Mouse (Mus musculus): ENCODE results near the gene Tmem270. TPM values are rescaled to one million over a fixed set of nuclear protein-coding genes. Genes with fewer than 3 reads are reported as not detected.

The Tmem270 gene
- polyA plus RNA-seq, 1 experiment, result not detected

- Histone ChIP-seq H3K27me3 (ENCODE audit: control insufficient read depth, insufficient read depth, insufficient read length) (no peaks in the 10 kb centered on the region), H3K36me3 (ENCODE audit: control insufficient read depth, insufficient read depth) (no peaks in the 10 kb centered on the region), H3K4me3 (ENCODE audit: insufficient read depth, poor library complexity, severe bottlenecking) (no peak overlapping the region), H3ac (ENCODE audit: control insufficient read depth, insufficient read length, low read depth) (no peak overlapping the region), H3K79me3 (ENCODE audit: low read depth) (no peaks in the 10 kb centered on the region), H3K79me2 (ENCODE audit: control insufficient read depth, insufficient read depth) (no peaks in the 10 kb centered on the region)
- TF ChIP-seq CEBPB (IDR thresholded peaks at IDR 0.05; ENCODE audit: low read depth), result no peak
- TF ChIP-seq CTCF (IDR thresholded peaks at IDR 0.05; ENCODE audit: control insufficient read depth, insufficient read depth, insufficient read length), result no peak
- no peak for TF ChIP-seq MYOD1 (IDR thresholded peaks at IDR 0.05; ENCODE audit: control insufficient read depth, insufficient read length, low read depth)
- TF ChIP-seq MYOG (IDR thresholded peaks at IDR 0.05; ENCODE audit: control insufficient read depth, extremely low read depth, insufficient read length), result no peak
- TF ChIP-seq FOSL1 (IDR thresholded peaks at IDR 0.05; ENCODE audit: insufficient read depth, low read length, poor library complexity, severe bottlenecking), result no peak
- no peak for TF ChIP-seq MAX (IDR thresholded peaks at IDR 0.05)
- no peak for TF ChIP-seq USF1 (IDR thresholded peaks at IDR 0.05; ENCODE audit: low read depth)
Observed at GRCm38 (mm10) chr5:134913352-134913751, 6.8 kb upstream of the Tmem270 start.

GRCm38 (mm10) chr5:134911901-134912300 lies 5.4 kb upstream of the Tmem270 start:
- TF ChIP-seq USF1 (IDR thresholded peaks at IDR 0.05; ENCODE audit: low read depth) (no peak), MYOD1 (IDR thresholded peaks at IDR 0.05; ENCODE audit: control insufficient read depth, insufficient read length, low read depth) (no peak), CTCF (IDR thresholded peaks at IDR 0.05; ENCODE audit: control insufficient read depth, insufficient read depth, insufficient read length) (no peak), MYOG (IDR thresholded peaks at IDR 0.05; ENCODE audit: control insufficient read depth, extremely low read depth, insufficient read length) (no peak), CEBPB (IDR thresholded peaks at IDR 0.05; ENCODE audit: low read depth) (no peak), FOSL1 (IDR thresholded peaks at IDR 0.05; ENCODE audit: insufficient read depth, low read length, poor library complexity, severe bottlenecking) (no peak), MAX (IDR thresholded peaks at IDR 0.05) (no peak)
- no peaks in the 10 kb centered on the region for H3K79me3 ChIP-seq (ENCODE audit: low read depth)
- H3ac ChIP-seq (ENCODE audit: control insufficient read depth, insufficient read length, low read depth), result no peak overlapping the region
- no peak overlapping the region for H3K4me3 ChIP-seq (ENCODE audit: insufficient read depth, poor library complexity, severe bottlenecking)
- H3K36me3 ChIP-seq (ENCODE audit: control insufficient read depth, insufficient read depth), result no peaks in the 10 kb centered on the region
- no peaks in the 10 kb centered on the region for H3K27me3 ChIP-seq (ENCODE audit: control insufficient read depth, insufficient read depth, insufficient read length)
- no peaks in the 10 kb centered on the region for H3K79me2 ChIP-seq (ENCODE audit: control insufficient read depth, insufficient read depth)

DNA sequence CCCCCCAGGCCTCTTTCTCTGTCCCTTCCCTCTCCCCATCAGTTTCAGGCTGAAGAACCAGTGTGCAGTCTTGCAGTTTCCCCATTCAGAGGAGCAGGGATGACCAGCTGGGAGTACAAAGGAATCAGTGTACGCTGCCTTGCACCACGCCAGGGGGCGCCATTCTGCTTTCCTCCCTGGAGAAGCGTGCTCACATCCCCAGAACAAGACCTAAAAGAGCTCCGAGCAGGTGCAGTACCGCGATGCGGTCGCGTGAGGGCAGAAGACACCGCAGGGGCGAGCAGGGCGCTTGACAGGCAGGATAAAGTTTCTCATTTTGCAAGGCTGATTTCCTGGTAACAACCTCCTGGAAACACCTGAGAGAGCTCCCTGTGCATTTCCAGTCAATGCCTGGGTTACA lies 602 bp upstream of the Tmem270 start:
- Histone ChIP-seq H3K4me3 (ENCODE audit: insufficient read depth, poor library complexity, severe bottlenecking) (no peak overlapping the region), H3ac (ENCODE audit: control insufficient read depth, insufficient read length, low read depth) (no peak overlapping the region), H3K36me3 (ENCODE audit: control insufficient read depth, insufficient read depth) (no peaks in the 10 kb centered on the region), H3K79me2 (ENCODE audit: control insufficient read depth, insufficient read depth) (no peaks in the 10 kb centered on the region), H3K79me3 (ENCODE audit: low read depth) (no peaks in the 10 kb centered on the region), H3K27me3 (ENCODE audit: control insufficient read depth, insufficient read depth, insufficient read length) (peaks cover 9% of the 10 kb centered on the region)
- TF ChIP-seq USF1 (IDR thresholded peaks at IDR 0.05; ENCODE audit: low read depth) (no peak), CEBPB (IDR thresholded peaks at IDR 0.05; ENCODE audit: low read depth) (no peak), MYOD1 (IDR thresholded peaks at IDR 0.05; ENCODE audit: control insufficient read depth, insufficient read length, low read depth) (peak; percentile 10), FOSL1 (IDR thresholded peaks at IDR 0.05; ENCODE audit: insufficient read depth, low read length, poor library complexity, severe bottlenecking) (no peak), MAX (IDR thresholded peaks at IDR 0.05) (no peak), MYOG (IDR thresholded peaks at IDR 0.05; ENCODE audit: control insufficient read depth, extremely low read depth, insufficient read length) (no peak), CTCF (IDR thresholded peaks at IDR 0.05; ENCODE audit: control insufficient read depth, insufficient read depth, insufficient read length) (peak; percentile 98)

- TF ChIP-seq MAX (IDR thresholded peaks at IDR 0.05) (no peak), FOSL1 (IDR thresholded peaks at IDR 0.05; ENCODE audit: insufficient read depth, low read length, poor library complexity, severe bottlenecking) (no peak), MYOG (IDR thresholded peaks at IDR 0.05; ENCODE audit: control insufficient read depth, extremely low read depth, insufficient read length) (no peak)
- Histone ChIP-seq H3K4me3 (ENCODE audit: insufficient read depth, poor library complexity, severe bottlenecking) (no peak overlapping the region), H3K36me3 (ENCODE audit: control insufficient read depth, insufficient read depth) (no peaks in the 10 kb centered on the region), H3K27me3 (ENCODE audit: control insufficient read depth, insufficient read depth, insufficient read length) (peaks cover 62% of the 10 kb centered on the region), H3K79me2 (ENCODE audit: control insufficient read depth, insufficient read depth) (no peaks in the 10 kb centered on the region), H3K79me3 (ENCODE audit: low read depth) (no peaks in the 10 kb centered on the region), H3ac (ENCODE audit: control insufficient read depth, insufficient read length, low read depth) (no peak overlapping the region)
Observed at GRCm38 (mm10) chr5:134901644-134902027, 4.9 kb downstream of the Tmem270 start.

GRCm38 (mm10) chr5:134901012-134901643 lies 5.4 kb downstream of the Tmem270 start:
- Histone ChIP-seq H3K79me3 (ENCODE audit: low read depth) (no peaks in the 10 kb centered on the region), H3K27me3 (ENCODE audit: control insufficient read depth, insufficient read depth, insufficient read length) (peaks cover 67% of the 10 kb centered on the region), H3K36me3 (ENCODE audit: control insufficient read depth, insufficient read depth) (no peaks in the 10 kb centered on the region)

GRCm38 (mm10) chr5:134897596-134897995 lies 8.9 kb downstream of the Tmem270 start:
- Histone ChIP-seq H3K36me3 (ENCODE audit: control insufficient read depth, insufficient read depth) (no peaks in the 10 kb centered on the region), H3K79me2 (ENCODE audit: control insufficient read depth, insufficient read depth) (no peaks in the 10 kb centered on the region), H3K27me3 (ENCODE audit: control insufficient read depth, insufficient read depth, insufficient read length) (peaks cover 76% of the 10 kb centered on the region), H3K79me3 (ENCODE audit: low read depth) (no peaks in the 10 kb centered on the region), H3K4me3 (ENCODE audit: insufficient read depth, poor library complexity, severe bottlenecking) (no peak overlapping the region), H3ac (ENCODE audit: control insufficient read depth, insufficient read length, low read depth) (no peak overlapping the region)
- TF ChIP-seq MAX (IDR thresholded peaks at IDR 0.05) (no peak), MYOD1 (IDR thresholded peaks at IDR 0.05; ENCODE audit: control insufficient read depth, insufficient read length, low read depth) (no peak), MYOG (IDR thresholded peaks at IDR 0.05; ENCODE audit: control insufficient read depth, extremely low read depth, insufficient read length) (no peak), FOSL1 (IDR thresholded peaks at IDR 0.05; ENCODE audit: insufficient read depth, low read length, poor library complexity, severe bottlenecking) (no peak), CTCF (IDR thresholded peaks at IDR 0.05; ENCODE audit: control insufficient read depth, insufficient read depth, insufficient read length) (no peak), USF1 (IDR thresholded peaks at IDR 0.05; ENCODE audit: low read depth) (no peak), CEBPB (IDR thresholded peaks at IDR 0.05; ENCODE audit: low read depth) (no peak)

More at GRCm38 (mm10) chr5:134901012-134901643, 5.4 kb downstream of the Tmem270 start:
- no peak overlapping the region for H3K4me3 ChIP-seq (ENCODE audit: insufficient read depth, poor library complexity, severe bottlenecking)
- H3ac ChIP-seq (ENCODE audit: control insufficient read depth, insufficient read length, low read depth), result no peak overlapping the region
- TF ChIP-seq MYOD1 (IDR thresholded peaks at IDR 0.05; ENCODE audit: control insufficient read depth, insufficient read length, low read depth) (no peak), MYOG (IDR thresholded peaks at IDR 0.05; ENCODE audit: control insufficient read depth, extremely low read depth, insufficient read length) (no peak), USF1 (IDR thresholded peaks at IDR 0.05; ENCODE audit: low read depth) (no peak)
- H3K79me2 ChIP-seq (ENCODE audit: control insufficient read depth, insufficient read depth), result no peaks in the 10 kb centered on the region

All from C2C12 (cell line).